Mouse (Mus musculus) small intestine, adult 2 months (tissue): Measurements from ENCODE around the gene Arel1.

Experiments
- CTCF ChIP-seq: fragments of 200-500 bp; IDR thresholded peaks from 2 replicates; pipeline ENCODE4 v1.5.1; 2012; ENCODE audit warnings: low read depth, mild to moderate bottlenecking, control low read depth, inconsistent platforms, low read length, moderate library complexity, mixed read lengths; ENCODE audit not compliant: insufficient replicate concordance, insufficient read length; ENCODE audit errors: extremely low read depth
- POLR2A ChIP-seq: fragments of 200-500 bp; IDR thresholded peaks from 2 replicates; pipeline ENCODE4 v1.6.1; 2012; ENCODE audit warnings: low read depth, mild to moderate bottlenecking, control low read depth, inconsistent platforms, low read length, moderate library complexity

DNA sequence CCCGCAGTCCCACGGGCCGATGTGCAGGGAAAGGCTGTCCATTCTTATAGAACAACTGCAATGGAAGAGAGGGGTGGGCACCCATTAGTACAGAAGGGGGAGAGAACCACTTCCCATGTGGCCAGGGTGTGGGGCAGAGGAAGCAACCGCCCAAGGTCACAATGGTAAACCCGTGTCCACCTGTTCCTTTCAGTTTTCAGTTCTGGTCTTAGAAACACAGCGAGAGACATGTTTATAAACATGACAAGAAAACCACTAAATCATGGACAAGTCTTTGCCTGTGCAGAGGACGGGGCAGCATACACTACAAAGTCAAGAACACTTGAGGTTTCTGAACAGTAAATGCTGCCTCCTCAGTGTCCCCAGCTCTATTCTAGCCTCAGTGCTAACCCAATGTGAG lies 30.4 kb downstream of the Arel1 start:
- TF ChIP-seq POLR2A (no peak), CTCF (no peak)
